Mouse (Mus musculus): ENCODE measurements around the gene Tspan17.

GRCm38 (mm10) chr13:54808067-54808466 is 18.9 kb downstream of the Tspan17 start:
- TF ChIP-seq CTCF (IDR thresholded peaks at IDR 0.05; ENCODE audit: low read depth, low read length) (no peak), POLR2A (IDR thresholded peaks at IDR 0.05; ENCODE audit: borderline replicate concordance, low read depth, low read length) (no peak)
